Mouse (Mus musculus): ENCODE results near the gene Coa4. TPM values are rescaled to one million over a fixed set of nuclear protein-coding genes. Genes with fewer than 3 reads are reported as not detected.
"Not testable (repeated sequence)": the region's sequence is repeated elsewhere in the genome, so short reads cannot be mapped to it uniquely, and the experiment has no call there.

The Coa4 gene
- total and polyA plus RNA-seq, 3 experiments, result 4.4 to 10.5 (median 9.3) TPM

DNA sequence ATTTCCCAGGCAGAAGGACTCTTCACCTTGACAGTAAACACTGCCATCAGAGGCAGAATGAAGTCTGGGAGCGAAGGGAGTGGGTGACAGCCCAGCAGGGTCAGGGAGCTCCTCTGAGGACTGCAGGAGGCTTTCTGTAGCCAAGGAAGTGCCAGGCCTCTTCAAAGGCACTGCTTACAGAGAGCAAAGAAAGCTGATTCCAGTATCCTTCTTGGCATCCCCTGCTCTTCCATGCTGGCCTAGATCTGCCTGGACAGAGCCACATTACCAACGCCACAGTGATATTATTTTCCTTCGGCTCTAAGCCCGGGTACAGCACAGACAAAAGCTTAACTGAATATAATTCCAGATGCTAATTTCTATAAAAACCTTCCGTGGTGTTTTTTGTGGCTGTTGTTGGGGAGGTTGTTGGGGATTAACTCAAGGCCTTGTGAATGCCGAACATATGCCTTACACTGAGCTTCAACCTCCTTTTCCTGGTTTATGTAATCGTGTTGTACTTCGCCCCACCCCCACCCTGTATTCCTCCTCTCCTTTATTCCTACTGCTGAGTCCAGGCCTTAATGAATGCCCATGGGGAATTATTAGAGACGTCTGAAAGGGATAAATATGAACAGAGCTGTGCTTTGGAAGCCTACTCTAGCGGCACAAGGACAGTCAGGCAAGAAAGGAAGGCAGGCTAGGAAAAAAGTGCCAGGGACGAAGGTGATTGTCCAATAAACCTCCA lies 25.2 kb downstream of the Coa4 start:
- no peak for DNase-seq

DNA sequence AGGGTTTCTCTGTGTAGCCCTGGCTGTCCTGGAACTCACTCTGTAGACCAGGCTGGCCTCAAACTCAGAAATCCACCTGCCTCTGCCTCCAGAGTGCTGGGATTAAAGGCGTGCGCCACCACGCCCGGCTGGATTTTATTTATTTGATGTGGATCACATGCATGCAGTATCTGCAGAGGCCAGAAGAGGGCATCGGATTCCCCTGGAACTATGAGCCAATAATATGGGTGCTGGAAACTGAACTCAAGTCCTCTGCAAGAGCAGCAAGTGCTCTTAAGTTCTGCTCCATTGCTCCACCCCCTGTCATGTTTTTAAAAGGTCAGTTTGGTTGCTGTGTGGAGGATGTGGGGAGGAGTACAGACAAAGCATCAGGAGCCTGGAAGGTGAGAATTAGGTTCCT lies 30.4 kb downstream of the Coa4 start:
- DNase-seq, result not testable (repeated sequence)

DNA sequence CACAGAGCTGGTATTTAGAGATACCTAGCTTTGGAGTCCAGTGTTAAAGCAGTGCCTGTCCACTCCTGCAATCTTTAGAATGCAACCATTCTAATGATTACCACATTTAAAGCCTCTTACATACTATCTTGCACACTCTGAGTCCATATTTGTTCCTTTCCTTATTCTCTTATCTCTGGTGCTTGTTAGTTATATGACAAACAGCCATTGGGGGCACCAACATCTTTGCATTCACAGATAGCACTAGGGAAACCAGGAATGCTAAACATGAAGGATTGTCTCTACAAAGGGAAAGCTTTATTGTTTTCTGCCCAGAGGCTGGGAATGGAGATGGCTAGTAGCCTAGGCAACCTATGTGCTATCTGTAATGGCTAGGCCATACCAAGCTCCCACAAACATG lies 33.0 kb downstream of the Coa4 start:
- no peak for DNase-seq

DNA sequence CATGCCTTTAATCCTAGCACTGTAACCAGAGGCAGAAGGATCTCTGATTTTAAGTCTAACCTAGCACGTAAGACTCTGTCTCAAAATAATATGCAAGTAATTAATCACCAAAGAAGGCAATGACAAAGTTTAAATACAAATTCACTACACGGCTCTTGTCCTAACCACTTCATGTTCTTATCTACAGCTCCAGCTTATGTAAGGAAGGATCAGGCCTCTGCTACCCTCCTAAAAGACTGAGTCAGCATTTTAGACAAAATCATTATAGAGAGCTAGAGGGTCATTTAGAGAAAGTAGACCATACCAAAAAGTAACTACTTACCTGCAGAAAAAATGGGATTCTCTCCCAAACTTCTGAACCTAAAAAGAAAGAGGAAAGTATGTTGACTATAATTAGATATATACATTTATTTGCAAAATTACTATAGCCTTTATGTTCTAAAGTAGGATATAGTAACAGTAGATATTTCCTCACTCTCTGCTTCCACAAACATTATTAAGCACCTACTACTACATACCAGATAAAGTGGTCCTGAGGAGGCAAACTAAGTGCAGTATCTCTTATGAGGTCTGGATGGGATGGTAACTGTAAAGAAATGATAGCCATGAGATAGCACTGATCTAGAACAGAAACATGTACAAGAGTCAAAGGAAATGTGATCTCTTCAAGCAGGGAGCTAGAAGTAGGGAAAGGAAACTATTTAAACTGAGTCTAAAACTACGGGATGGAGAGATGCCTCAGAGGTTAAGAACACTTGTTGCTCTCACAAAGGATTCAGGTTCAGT lies 34.3 kb downstream of the Coa4 start:
- DNase-seq, result no peak

DNA sequence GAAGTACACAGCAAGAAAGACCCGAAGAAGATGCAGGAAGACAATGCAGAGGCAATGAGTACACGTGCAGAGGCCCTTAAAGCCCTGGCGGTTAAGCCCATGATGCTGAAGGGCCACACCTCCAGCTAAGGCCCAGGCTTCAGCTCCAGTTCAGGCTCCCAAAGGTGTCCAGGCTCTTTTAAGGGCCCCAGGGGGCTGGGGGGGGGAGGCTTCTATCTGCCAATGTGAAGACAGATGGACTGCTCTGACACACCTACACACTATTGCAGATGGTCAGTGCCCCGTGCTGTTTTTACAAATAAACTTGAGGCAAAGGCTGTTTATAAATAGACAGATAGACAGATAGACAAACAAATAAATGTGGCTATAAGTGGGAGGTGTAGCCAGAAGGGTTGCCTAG lies 35.2 kb downstream of the Coa4 start:
- no peak for DNase-seq

- DNase-seq, result no peak
Observed at GRCm38 (mm10) chr7:100572704-100573103, 35.8 kb downstream of the Coa4 start.

DNA sequence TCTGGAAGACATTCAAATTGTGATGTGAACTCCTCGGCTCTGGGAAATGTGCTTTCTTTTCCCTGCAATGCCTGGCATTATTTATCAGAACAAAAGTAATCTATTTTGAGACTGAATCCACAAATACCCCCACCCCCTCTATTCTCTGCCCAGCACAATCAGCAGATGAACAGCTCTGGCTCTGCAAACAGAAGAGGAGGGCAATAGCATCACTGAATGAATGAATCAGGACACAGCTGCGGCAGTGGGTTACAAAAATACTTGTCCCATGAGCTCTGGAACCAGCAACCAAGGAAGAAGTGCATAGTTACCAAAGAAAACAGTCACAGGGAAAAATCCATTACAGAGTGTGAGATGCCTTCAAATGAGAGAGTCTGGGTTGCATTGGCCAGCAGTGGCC lies 41.9 kb downstream of the Coa4 start:
- DNase-seq, result no peak

DNA sequence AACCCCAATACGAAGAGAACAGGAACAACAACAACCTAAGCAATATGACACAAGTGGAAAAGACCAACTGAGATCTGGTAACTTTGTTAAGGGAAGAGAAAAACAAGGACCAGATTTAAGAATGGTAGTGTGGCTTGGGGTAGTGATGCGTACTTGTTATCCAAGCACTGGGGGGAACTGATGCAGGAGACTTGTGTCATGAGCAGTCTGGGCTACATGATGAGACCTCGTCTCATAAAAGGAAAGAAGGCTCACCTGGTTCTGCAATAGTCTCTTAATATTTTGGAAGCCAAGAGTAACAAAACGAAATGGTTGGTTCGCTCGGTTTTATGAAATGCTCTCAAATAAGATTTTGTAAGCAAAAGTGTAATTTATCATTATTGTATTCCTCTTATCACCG lies 45.4 kb downstream of the Coa4 start:
- no peak for DNase-seq

GRCm38 (mm10) chr7:100582727-100583236 lies 45.9 kb downstream of the Coa4 start:
- peak; percentile 94 for DNase-seq

- no peak for DNase-seq
Observed at GRCm38 (mm10) chr7:100589816-100590215, 52.9 kb downstream of the Coa4 start.

Other genes starting within 250 kb of the Coa4 start
- 10 to 100 TPM; 16.5 to 20.3 TPM for gene C2cd3, start 164.8 kb upstream of the Coa4 start, total RNA-seq (2021)
- 16.9 and 17.7 TPM in 2 replicates for gene C2cd3, start 164.8 kb upstream of the Coa4 start, polyA plus RNA-seq (2012; rRNA removed)
- gene Ppme1, start 164.8 kb upstream of the Coa4 start, total RNA-seq (2021), result 10 to 100 TPM; 60.9 to 69.9 TPM
- gene Ppme1, start 164.8 kb upstream of the Coa4 start, polyA plus RNA-seq (2012; rRNA removed), result 110 and 131 TPM in 2 replicates
- 10 to 100 TPM; 22.7 to 58.7 TPM for gene Ucp3, start 64.1 kb upstream of the Coa4 start, total RNA-seq (2021)
- 17.0 and 35.6 TPM in 2 replicates for gene Ucp3, start 64.1 kb upstream of the Coa4 start, polyA plus RNA-seq (2012; rRNA removed)
- gene Ucp2, start 43.7 kb upstream of the Coa4 start, total RNA-seq (2021), result 100 to 1,000 TPM; 187 to 254 TPM
- gene Ucp2, start 43.7 kb upstream of the Coa4 start, polyA plus RNA-seq (2012; rRNA removed), result 315 and 432 TPM in 2 replicates
- gene Dnajb13, start 22.1 kb upstream of the Coa4 start, total RNA-seq (2021), result under 1 TPM; 0.17 to 0.24 TPM
- gene Dnajb13, start 22.1 kb upstream of the Coa4 start, polyA plus RNA-seq (2012; rRNA removed), result 0.20 TPM in 1 of 2 replicates, not detected in the other
- 10 to 100 TPM; 67.8 to 80.1 TPM for gene Rab6a, start 70.3 kb downstream of the Coa4 start, total RNA-seq (2021)
- gene Rab6a, start 70.3 kb downstream of the Coa4 start, polyA plus RNA-seq (2012; rRNA removed), result 29.5 and 38.4 TPM in 2 replicates
- 10 to 100 TPM; 64.4 to 67.8 TPM for gene Mrpl48, start 71.2 kb downstream of the Coa4 start, total RNA-seq (2021)
- gene Mrpl48, start 71.2 kb downstream of the Coa4 start, polyA plus RNA-seq (2012; rRNA removed), result 4.5 and 4.9 TPM in 2 replicates
- 1 to 10 TPM; 2.9 to 5.7 TPM for gene Plekhb1, start 125.3 kb downstream of the Coa4 start, total RNA-seq (2021)
- 17.4 and 19.0 TPM in 2 replicates for gene Plekhb1, start 125.3 kb downstream of the Coa4 start, polyA plus RNA-seq (2012; rRNA removed)
- gene Fam168a, start 169.6 kb downstream of the Coa4 start, total RNA-seq (2021), result 10 to 100 TPM; 52.4 to 81.2 TPM
- 104 and 123 TPM in 2 replicates for gene Fam168a, start 169.6 kb downstream of the Coa4 start, polyA plus RNA-seq (2012; rRNA removed)